Mouse (Mus musculus): ENCODE results near the gene Ankle2. TPM values are rescaled to one million over a fixed set of nuclear protein-coding genes. Genes with fewer than 3 reads are reported as not detected.
A peak's percentile ranks its signal among the peaks of the same experiment; 100 is the strongest.

The Ankle2 gene
- total RNA-seq, 2 experiments from 2014 or later: 40.9 to 52.5 TPM

DNA sequence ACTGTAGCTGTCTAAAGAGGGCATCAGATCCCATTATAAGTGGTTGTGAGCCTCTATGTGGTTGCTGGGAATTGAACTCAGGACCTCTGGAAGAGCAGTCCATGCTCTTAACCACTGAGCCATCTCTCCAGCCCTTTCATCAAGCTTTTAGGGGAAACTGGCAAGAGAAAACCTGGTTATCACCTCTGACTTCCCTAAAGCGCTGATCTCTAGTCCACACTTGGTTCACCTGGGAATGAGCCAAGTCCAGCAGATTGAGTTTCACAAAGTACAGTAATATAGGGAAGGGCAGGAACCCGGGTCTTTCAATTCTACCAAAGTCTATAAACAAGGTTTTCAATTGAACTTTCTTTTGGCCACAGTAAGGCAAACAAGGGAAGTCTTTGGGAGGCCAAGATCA, 51.2 kb downstream of the Ankle2 start:
- ATAC-seq (replicated peaks; ENCODE audit: poor library complexity): no peak

DNA sequence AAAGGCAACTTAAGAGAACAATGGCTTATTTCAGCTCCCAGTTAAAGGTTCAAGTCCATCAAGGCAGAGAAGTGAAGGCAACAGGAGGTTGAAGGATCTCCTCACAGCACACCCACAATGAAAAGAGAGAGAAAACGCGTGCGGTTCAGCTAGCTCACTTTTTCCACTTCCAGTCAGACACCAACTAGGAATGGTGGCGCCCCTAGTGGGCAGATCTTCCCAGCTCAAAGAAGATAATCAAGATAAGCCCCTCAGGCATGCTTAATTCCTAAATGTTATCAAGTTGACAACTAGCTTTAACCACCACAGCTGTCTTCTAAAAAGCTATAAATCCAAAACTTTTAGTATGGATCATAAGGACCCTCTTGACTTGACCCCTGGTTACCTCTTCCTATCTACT, 53.7 kb downstream of the Ankle2 start:
- peak; percentile 67 for ATAC-seq (replicated peaks; ENCODE audit: poor library complexity)

DNA sequence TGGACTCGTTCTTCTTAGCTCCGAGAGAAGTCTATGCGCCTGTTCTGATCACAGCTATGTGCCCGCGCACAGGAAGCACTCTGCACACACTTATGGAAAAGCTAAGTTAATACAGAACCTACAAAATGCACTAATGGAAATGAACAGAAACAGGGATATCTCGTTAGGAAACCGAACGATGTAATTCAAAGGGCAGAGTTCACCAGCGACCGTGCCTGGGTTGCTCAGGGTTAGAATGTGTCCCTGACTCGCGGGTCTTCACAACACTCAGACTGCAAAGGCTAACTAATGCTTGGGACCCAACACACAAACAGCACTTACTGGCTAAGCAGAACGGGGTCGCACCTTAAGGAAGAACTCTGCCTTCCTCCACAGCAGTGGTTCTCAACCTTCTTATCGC, 54.4 kb downstream of the Ankle2 start:
- no peak for ATAC-seq (replicated peaks; ENCODE audit: poor library complexity)

DNA sequence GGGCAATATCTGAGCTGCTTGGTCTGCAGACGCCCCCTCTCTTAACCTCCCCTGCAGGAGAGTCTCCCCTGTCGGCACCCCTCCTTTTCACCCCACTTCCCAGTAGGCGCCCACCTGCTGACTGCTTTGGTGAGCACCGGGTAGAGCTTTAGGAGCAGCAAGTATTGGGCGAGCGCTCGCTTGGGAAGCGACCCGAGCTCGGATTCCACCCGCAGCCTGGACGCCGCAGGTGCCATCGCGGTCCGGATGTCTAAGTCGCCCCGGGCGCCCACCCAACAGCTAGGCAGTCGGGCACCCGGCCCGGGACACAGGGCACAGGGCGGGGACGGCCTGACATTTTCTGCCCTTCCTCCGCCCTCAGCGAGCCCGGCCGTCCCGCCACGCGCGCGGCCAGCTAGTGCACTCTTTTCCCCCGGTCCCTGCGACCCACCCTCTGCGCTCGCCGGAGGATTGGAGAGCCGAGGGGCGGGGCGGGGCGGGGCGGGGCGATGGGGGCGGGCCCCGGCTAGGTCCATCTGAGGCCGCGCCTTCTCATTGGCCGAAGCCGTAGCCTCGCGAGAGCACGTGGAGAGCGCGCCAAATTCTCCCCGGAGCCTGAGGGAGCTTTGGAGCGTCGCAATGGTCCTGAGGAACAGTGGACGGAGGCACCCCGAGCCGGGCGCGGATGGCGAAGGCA, 55.1 kb downstream of the Ankle2 start, which contains the start of the genes Pxmp2 and Pole:
Gene Pxmp2, minus strand, starts transcription at position 417 of the 676 bp plus-strand sequence.
Gene Pole, plus strand, starts transcription at position 537 of the 676 bp plus-strand sequence.
- ATAC-seq (replicated peaks; ENCODE audit: poor library complexity): peak; percentile 81

DNA sequence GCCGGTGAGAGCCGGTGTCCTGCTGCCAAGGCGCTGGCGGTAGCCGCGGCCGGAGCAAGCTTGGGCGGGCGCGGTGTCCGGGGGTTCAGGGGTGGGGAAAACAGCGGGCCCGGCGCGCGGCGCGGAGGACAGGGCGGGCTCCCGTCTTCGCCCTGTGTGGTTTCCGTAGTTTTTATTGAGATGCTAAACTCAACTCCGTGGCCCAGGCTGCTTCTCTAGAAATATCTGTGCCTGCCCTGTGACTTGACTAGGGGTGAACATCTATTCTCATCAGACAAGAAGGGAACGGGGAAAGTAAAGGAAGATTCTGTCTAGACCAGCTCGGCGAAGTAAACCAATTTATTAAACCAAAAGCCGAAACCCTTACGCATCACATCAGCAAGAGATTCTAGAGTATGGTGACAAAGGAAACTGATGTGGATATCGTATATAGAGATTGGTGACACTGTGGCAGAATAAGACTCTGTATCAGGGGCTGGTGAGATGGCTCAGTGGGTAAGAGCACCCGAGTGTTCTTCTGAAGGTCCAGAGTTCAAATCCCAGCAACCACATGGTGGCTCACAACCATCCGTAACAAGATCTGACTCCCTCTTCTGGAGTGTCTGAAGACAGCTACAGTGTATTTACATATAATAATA, 55.8 kb downstream of the Ankle2 start:
- peak; percentile 36 for ATAC-seq (replicated peaks; ENCODE audit: poor library complexity)

DNA sequence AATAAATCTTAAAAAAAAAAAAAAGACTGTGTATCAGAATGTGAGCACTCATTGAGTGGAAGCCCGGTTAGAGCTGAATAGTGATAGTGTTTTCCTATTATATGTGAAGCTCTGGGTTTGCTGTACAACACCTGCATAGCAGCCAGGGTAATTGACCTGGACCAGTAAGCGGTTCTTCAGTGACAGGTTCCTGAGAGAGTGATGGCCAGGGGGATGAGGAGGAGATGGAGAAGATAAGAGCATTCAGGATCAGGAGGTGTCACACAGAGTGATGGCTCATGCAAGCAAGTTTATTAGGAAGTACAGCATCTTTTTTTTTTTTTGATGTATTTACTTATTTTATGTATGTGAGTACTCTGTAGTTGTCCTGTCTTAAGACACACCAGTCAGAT, 56.3 kb downstream of the Ankle2 start:
- no peak for ATAC-seq (replicated peaks; ENCODE audit: poor library complexity)

DNA sequence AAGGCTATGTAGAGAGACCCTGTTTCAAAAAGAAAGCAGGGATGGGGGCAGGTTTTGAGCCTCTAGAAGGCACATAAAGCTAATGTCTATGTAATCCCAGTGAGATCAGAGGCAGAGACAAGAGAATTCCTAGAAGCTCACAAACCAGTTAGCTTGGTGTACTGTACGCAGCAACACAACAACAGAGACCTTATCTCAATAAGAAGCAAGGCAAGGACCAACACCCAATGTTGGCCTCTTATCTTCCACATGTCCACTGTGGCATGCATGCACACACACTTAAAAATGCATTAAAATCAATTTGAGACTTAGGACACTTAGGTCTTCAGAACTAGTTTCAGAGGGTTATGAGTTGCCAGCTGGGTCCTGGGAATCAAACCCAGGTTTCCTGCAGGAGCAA, 60.8 kb downstream of the Ankle2 start:
- ATAC-seq (replicated peaks; ENCODE audit: poor library complexity): 0 out of 2 replicates have a peak, but pooled peaks have one; percentile 39

DNA sequence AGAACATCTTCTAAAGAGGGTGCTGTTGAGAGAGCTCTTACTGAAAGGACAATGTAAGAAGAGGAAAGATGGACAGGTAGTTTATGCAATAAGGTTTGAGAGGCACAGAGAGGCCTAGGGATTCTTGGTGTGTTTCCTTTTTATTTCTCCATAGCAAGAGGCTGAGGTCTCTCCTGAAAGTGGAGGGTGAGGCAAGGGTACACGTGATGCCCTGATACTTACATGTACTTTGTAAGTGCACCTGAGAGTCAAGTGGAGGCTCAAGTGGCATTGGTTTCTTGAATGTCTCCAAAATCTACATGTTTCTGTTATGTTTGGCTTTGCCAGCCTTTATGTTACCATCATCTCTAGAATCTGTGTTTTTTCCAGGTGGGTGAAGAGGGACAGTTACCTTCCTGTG, 65.8 kb downstream of the Ankle2 start:
- no peak for ATAC-seq (replicated peaks; ENCODE audit: poor library complexity)

DNA sequence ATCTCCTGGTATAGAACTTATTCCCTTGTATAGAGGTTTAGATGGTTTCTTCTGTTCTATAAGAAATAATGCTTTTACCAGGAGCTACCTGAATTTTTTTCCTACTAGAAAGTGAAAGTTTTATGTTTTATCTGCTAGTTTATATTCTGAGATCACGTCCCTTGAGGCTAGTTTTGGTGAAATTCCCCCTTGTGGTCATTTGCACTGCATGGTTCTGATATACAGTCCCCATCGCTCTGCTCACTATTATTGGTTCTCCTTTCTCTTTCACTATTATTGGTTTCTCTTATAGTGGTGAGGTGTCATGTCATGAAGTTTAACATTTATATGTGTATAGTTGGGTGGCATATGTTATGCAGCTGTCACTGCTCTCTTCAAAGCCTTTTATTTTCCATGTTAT, 69.8 kb downstream of the Ankle2 start:
- ATAC-seq (replicated peaks; ENCODE audit: poor library complexity): no peak

Other genes starting within 250 kb of the Ankle2 start
- gene Zfp932, start 234.5 kb upstream of the Ankle2 start, total RNA-seq (2015): 45.4 and 52.6 TPM in 2 replicates
- 82.5 and 102 TPM in 2 replicates for gene Zfp932, start 234.5 kb upstream of the Ankle2 start, total RNA-seq (2017)
- gene Gm17655, start 158.5 kb upstream of the Ankle2 start, total RNA-seq (2015): 4.1 and 7.2 TPM in 2 replicates
- gene Gm17655, start 158.5 kb upstream of the Ankle2 start, total RNA-seq (2017): 6.0 and 29.3 TPM in 2 replicates
- gene Gm35315, start 136.6 kb upstream of the Ankle2 start, total RNA-seq (2015): 1.7 and 3.0 TPM in 2 replicates
- 1.2 and 1.6 TPM in 2 replicates for gene Gm35315, start 136.6 kb upstream of the Ankle2 start, total RNA-seq (2017)
- gene Plcxd1, start 131.0 kb upstream of the Ankle2 start, total RNA-seq (2015): not detected in 2 replicates
- gene Plcxd1, start 131.0 kb upstream of the Ankle2 start, total RNA-seq (2017): 0.17 TPM in 1 of 2 replicates, not detected in the other
- gene Gtpbp6, start 122.8 kb upstream of the Ankle2 start, total RNA-seq (2015): 12.0 and 12.7 TPM in 2 replicates
- gene Gtpbp6, start 122.8 kb upstream of the Ankle2 start, total RNA-seq (2017): 17.3 and 19.8 TPM in 2 replicates
- gene Zfp605, start 120.9 kb upstream of the Ankle2 start, total RNA-seq (2015): 4.3 and 6.7 TPM in 2 replicates
- gene Zfp605, start 120.9 kb upstream of the Ankle2 start, total RNA-seq (2017): 7.3 and 11.1 TPM in 2 replicates
- gene Chfr, start 95.2 kb upstream of the Ankle2 start, total RNA-seq (2015): 29.1 and 34.6 TPM in 2 replicates
- gene Chfr, start 95.2 kb upstream of the Ankle2 start, total RNA-seq (2017): 43.9 and 57.1 TPM in 2 replicates
- 11.9 and 13.7 TPM in 2 replicates for gene Golga3, start 54.3 kb upstream of the Ankle2 start, total RNA-seq (2015)
- gene Golga3, start 54.3 kb upstream of the Ankle2 start, total RNA-seq (2017): 21.4 and 22.6 TPM in 2 replicates
- 42.9 and 47.8 TPM in 2 replicates for gene Pgam5, start 38.9 kb downstream of the Ankle2 start, total RNA-seq (2015)
- gene Pgam5, start 38.9 kb downstream of the Ankle2 start, total RNA-seq (2017): 32.7 and 35.3 TPM in 2 replicates
- 9.8 and 13.5 TPM in 2 replicates for gene Pxmp2, start 55.2 kb downstream of the Ankle2 start, total RNA-seq (2015)
- 6.2 and 9.1 TPM in 2 replicates for gene Pxmp2, start 55.2 kb downstream of the Ankle2 start, total RNA-seq (2017)
- gene Pole, start 55.3 kb downstream of the Ankle2 start, total RNA-seq (2015): 61.4 and 77.1 TPM in 2 replicates
- gene Pole, start 55.3 kb downstream of the Ankle2 start, total RNA-seq (2017): 40.5 and 41.6 TPM in 2 replicates
- gene P2rx2, start 112.2 kb downstream of the Ankle2 start, total RNA-seq (2015): not detected in 2 replicates
- not detected in 2 replicates for gene P2rx2, start 112.2 kb downstream of the Ankle2 start, total RNA-seq (2017)
- gene Lrcol1, start 113.7 kb downstream of the Ankle2 start, total RNA-seq (2015): not detected in 2 replicates
- not detected in 2 replicates for gene Lrcol1, start 113.7 kb downstream of the Ankle2 start, total RNA-seq (2017)
- gene Fbrsl1, start 217.5 kb downstream of the Ankle2 start, total RNA-seq (2015): 21.3 and 35.4 TPM in 2 replicates
- gene Fbrsl1, start 217.5 kb downstream of the Ankle2 start, total RNA-seq (2017): 9.3 and 12.2 TPM in 2 replicates